In genomic region chr13:107105510-107105909, GRCm38 (mm10) we compare ENCODE assay signal across 8 mouse cellular contexts.
DNase-seq lines count a peak whose midpoint lies in the region; ATAC-seq and TF ChIP-seq lines count a peak whose summit lies in the region.

No protein-coding gene starts in this region.

- H3K9ac ChIP-seq in liver, adult 2 months (ENCODE audit: low read depth, low read length), result no peak overlapping the region
- H3K9ac ChIP-seq in liver, embryonic 12.5 days, result no peak overlapping the region

- H3K79me2 ChIP-seq in liver, adult 2 months (ENCODE audit: control insufficient read depth, insufficient read depth, low read length), result no peaks in the 10 kb centered on the region

- no peaks in the 10 kb centered on the region for H3K27me3 ChIP-seq in liver, adult 2 months (ENCODE audit: control insufficient read depth, insufficient read depth, low read length)
- peaks cover 13% of the 10 kb centered on the region; the same call in 1 of the 2 replicates for H3K27me3 ChIP-seq in liver, embryonic 12.5 days (replicated peaks)

- H3K9me3 ChIP-seq in liver, embryonic 12.5 days (replicated peaks), result no peaks in the 10 kb centered on the region

- peak; percentile 21 to 34 for DNase-seq in cerebellum, adult 18-20 months
- DNase-seq in cerebellum, adult 11-12 months, result no peak
- DNase-seq in liver, adult 2 months (ENCODE audit: extremely low read depth, low read depth, low spot score), result peak; percentile 21
- DNase-seq in c-Kit-negative CD71-positive TER-119-positive erythroid progenitor cells, embryonic 14.5 days (ENCODE audit: low read depth, low spot score), result peak; percentile 57
- peak; percentile 41 for DNase-seq in kidney, postnatal 14 days
- DNase-seq in retina, embryonic 14.5 days (ENCODE audit: low spot score), result peak; percentile 45

- TF ChIP-seq CTCF in liver, adult 2 months (IDR thresholded peaks at IDR 0.05; ENCODE audit: low read depth, low read length), result peak; percentile 39; the same call in 1 of the 2 replicates

- no peak overlapping the region for H3K4me2 ChIP-seq in liver, embryonic 12.5 days

- H3K4me3 ChIP-seq in liver, adult 2 months (ENCODE audit: insufficient read depth, low read depth, low read length), result no peak overlapping the region
- no peak overlapping the region for H3K4me3 ChIP-seq in liver, embryonic 12.5 days

- H3K27ac ChIP-seq in liver, adult 2 months (replicated peaks; ENCODE audit: insufficient read depth, low read depth, low read length), result no peak overlapping the region
- H3K27ac ChIP-seq in liver, embryonic 12.5 days, result no peak overlapping the region

- H3K36me3 ChIP-seq in liver, adult 2 months (ENCODE audit: control insufficient read depth, insufficient read depth, low read length), result no peaks in the 10 kb centered on the region
- no peaks in the 10 kb centered on the region for H3K36me3 ChIP-seq in liver, embryonic 12.5 days

- 66% methylated on average over 1 of the region's 1 CpGs for whole genome bisulfite sequencing in liver, adult 2 months
- 25% methylated on average over 1 of the region's 1 CpGs for WGBS in liver, embryonic 12.5 days (ENCODE audit: insufficient replicate concordance)

- ATAC-seq in liver, embryonic 12.5 days, result no peak
- no peak for ATAC-seq in erythroid progenitor cell, adult 5-6 weeks (replicated peaks; ENCODE audit: low FRiP score, poor library complexity, severe bottlenecking)

- TF ChIP-seq POLR2A in liver, adult 2 months (IDR thresholded peaks at IDR 0.05; ENCODE audit: extremely low read depth, insufficient read depth, low read length), result no peak

- H3K4me1 ChIP-seq in liver, adult 2 months (ENCODE audit: control insufficient read depth, insufficient read depth, low read length), result no peaks in the 10 kb centered on the region
- H3K4me1 ChIP-seq in liver, embryonic 12.5 days, result peaks cover 18% of the 10 kb centered on the region
